Mouse (Mus musculus) heart, adult 2 months (tissue): ENCODE results near the gene Litaf. TPM values are rescaled to one million over a fixed set of nuclear protein-coding genes. Genes with fewer than 3 reads are reported as not detected.

Experiments
- DNase-seq, 2 experiments: peaks; one replicate each; pipeline ENCODE4 v3.0.0; 2021
- H3K27ac ChIP-seq: fragments of 200-600 bp; 2 replicates; pipeline ENCODE4 v1.8.1; 2022
- H3K27me3 ChIP-seq: fragments of 200-500 bp; 2 replicates; pipeline ENCODE4 v1.6.1; 2012; ENCODE audit warnings: mild to moderate bottlenecking, low read length, inconsistent platforms, mixed read lengths; ENCODE audit not compliant: control insufficient read depth, insufficient read depth
- H3K36me3 ChIP-seq: fragments of 200-500 bp; 2 replicates; pipeline ENCODE4 v1.6.1; 2012; ENCODE audit warnings: low read length, inconsistent platforms; ENCODE audit not compliant: control insufficient read depth, insufficient read depth
- H3K4me1 ChIP-seq: fragments of 200-500 bp; 2 replicates; pipeline ENCODE4 v1.6.1; 2011; ENCODE audit warnings: low read length; ENCODE audit not compliant: control insufficient read depth, insufficient read depth
- H3K4me3 ChIP-seq: fragments of 200-600 bp; 2 replicates; pipeline ENCODE4 v1.8.1; 2022
- H3K79me2 ChIP-seq: fragments of 200-500 bp; replicated peaks from 2 replicates; pipeline ENCODE4 v1.6.1; 2012; ENCODE audit warnings: mild to moderate bottlenecking, inconsistent platforms, low read length, moderate library complexity, mixed read lengths; ENCODE audit not compliant: control insufficient read depth, insufficient read depth
- H3K9ac ChIP-seq: fragments of 200-500 bp; 2 replicates; pipeline ENCODE4 v1.6.1; 2012; ENCODE audit warnings: low read depth, mild to moderate bottlenecking, control low read depth, inconsistent platforms, low read length, mixed read lengths
- CTCF ChIP-seq: fragments of 200-600 bp; IDR thresholded peaks from 2 replicates; pipeline ENCODE4 v1.8.1; 2022; ENCODE audit warnings: antibody characterized with exemption, mild to moderate bottlenecking, moderate library complexity
- EP300 ChIP-seq: fragments of 200-500 bp; IDR thresholded peaks from 2 replicates; pipeline ENCODE4 v1.6.1; 2011; ENCODE audit warnings: low read depth, low read length, control low read depth; ENCODE audit not compliant: insufficient read depth
- POLR2A ChIP-seq: fragments of 200-500 bp; IDR thresholded peaks from 2 replicates; pipeline ENCODE4 v1.6.1; 2011; ENCODE audit warnings: mild to moderate bottlenecking, low read depth, low read length, control low read depth; ENCODE audit not compliant: insufficient read depth
- WGBS: fragments of 180-500 bp; shearing (Covaris S2); methylation state at CpG from one replicate; pipeline ENCODE4 v1.1.7; 2018; 5-methylcytosine and 5-hydroxymethylcytosine counted together
- intact Hi-C: fragments of 180-260 bp; cut with DNase I; formaldehyde crosslinking; loops from one replicate; pipeline ENCODE4 v1.15.1; 2025
- polyA plus RNA-seq: library from polyadenylated mRNA; depleted of rRNA; stranded (reverse); fragments of >200 nt; gene quantifications from 2 replicates; pipeline ENCODE4 v1.2.3, GENCODE M21; 2012
- total RNA-seq, 2 experiments: library from RNA; stranded (reverse); gene quantifications; 2 replicates each; pipeline ENCODE4 v1.2.3; 2021

Litaf gene
- total and polyA plus RNA-seq, 3 experiments, result 19.6 to 47.3 (median 25.0) TPM

GRCm38 (mm10) chr16:10979064-10979803, 86.7 kb downstream of the Litaf start:
- intact Hi-C loops, result no loop called here
- Histone ChIP-seq H3K4me1 (peaks cover 40% of the 10 kb centered on the region), H3K4me3 (no peak overlapping the region), H3K9ac (no peak overlapping the region), H3K36me3 (no peaks in the 10 kb centered on the region; the same call in 1 of the 2 replicates), H3K79me2 (peaks cover 2% of the 10 kb centered on the region), H3K27ac (peak overlapping the region; percentile 4), H3K27me3 (no peaks in the 10 kb centered on the region)
- TF ChIP-seq EP300 (no peak), CTCF (no peak), POLR2A (no peak)
- DNase-seq, result no peak
- 39% methylated on average over 11 of the region's 11 CpGs for WGBS

- TF ChIP-seq CTCF (no peak), EP300 (no peak), POLR2A (no peak)
- WGBS, result 90% methylated on average over 9 of the region's 9 CpGs
- Histone ChIP-seq H3K27me3 (no peaks in the 10 kb centered on the region), H3K36me3 (no peaks in the 10 kb centered on the region), H3K4me1 (peaks cover 39% of the 10 kb centered on the region), H3K4me3 (no peak overlapping the region), H3K79me2 (peaks cover 2% of the 10 kb centered on the region; the same call in 1 of the 2 replicates), H3K27ac (no peak overlapping the region), H3K9ac (no peak overlapping the region)
- intact Hi-C loops, result no loop called here
- no peak for DNase-seq
These were observed 88.1 kb downstream of the Litaf start for GRCm38 (mm10) chr16:10977877-10978276.

- H3K4me1 ChIP-seq, result peaks cover 36% of the 10 kb centered on the region
These were observed 89.7 kb downstream of the Litaf start for GRCm38 (mm10) chr16:10976202-10976631.

GRCm38 (mm10) chr16:10974939-10975338, 91.0 kb downstream of the Litaf start:
- TF ChIP-seq EP300 (no peak), CTCF (no peak), POLR2A (no peak)
- Histone ChIP-seq H3K27ac (no peak overlapping the region), H3K9ac (no peak overlapping the region), H3K4me1 (peaks cover 32% of the 10 kb centered on the region), H3K27me3 (no peaks in the 10 kb centered on the region), H3K36me3 (no peaks in the 10 kb centered on the region), H3K79me2 (peaks cover 2% of the 10 kb centered on the region; the same call in 1 of the 2 replicates), H3K4me3 (no peak overlapping the region)
- 68% methylated on average over 5 of the region's 5 CpGs for WGBS
- no peak for DNase-seq
- intact Hi-C loops, result loop anchor here (5.0 kb wide), 1 partner anchor 57 kb away; no protein-coding TSS in a partner anchor

More at GRCm38 (mm10) chr16:10976202-10976631, 89.7 kb downstream of the Litaf start:
- TF ChIP-seq CTCF (no peak), EP300 (0 out of 2 replicates have a peak, but pooled peaks have one; percentile 12)
- H3K27ac ChIP-seq, result peak overlapping the region; percentile 33
- 27% methylated on average over 11 of the region's 11 CpGs for WGBS
- no peak overlapping the region for H3K9ac ChIP-seq
- H3K36me3 ChIP-seq, result no peaks in the 10 kb centered on the region
- no peaks in the 10 kb centered on the region for H3K27me3 ChIP-seq
- no peak overlapping the region for H3K4me3 ChIP-seq
- intact Hi-C loops, result no loop called here
- peaks cover 2% of the 10 kb centered on the region; the same call in 1 of the 2 replicates for H3K79me2 ChIP-seq
- peak in 1 of 2 experiments; percentile 65 for DNase-seq

- Histone ChIP-seq H3K36me3 (no peaks in the 10 kb centered on the region), H3K9ac (no peak overlapping the region), H3K27me3 (no peaks in the 10 kb centered on the region), H3K4me1 (peaks cover 28% of the 10 kb centered on the region), H3K4me3 (no peak overlapping the region), H3K27ac (no peak overlapping the region), H3K79me2 (peaks cover 4% of the 10 kb centered on the region; the same call in 1 of the 2 replicates)
- WGBS, result 45% methylated on average over 3 of the region's 3 CpGs
- DNase-seq, result peak; percentile 70 to 71
- intact Hi-C loops, result loop anchor here (5.0 kb wide), 1 partner anchor 58 kb away; no protein-coding TSS in a partner anchor
- TF ChIP-seq EP300, result no peak
These were observed 91.9 kb downstream of the Litaf start for GRCm38 (mm10) chr16:10974037-10974446.

GRCm38 (mm10) chr16:10972259-10972658, 93.7 kb downstream of the Litaf start:
- H3K36me3 ChIP-seq, result no peaks in the 10 kb centered on the region
- WGBS, result 69% methylated on average over 6 of the region's 6 CpGs
- TF ChIP-seq CTCF (no peak), POLR2A (no peak), EP300 (no peak)
- no peak overlapping the region for H3K9ac ChIP-seq
- intact Hi-C loops, result loop anchor here (5.0 kb wide), 1 partner anchor 60 kb away; no protein-coding TSS in a partner anchor
- H3K27me3 ChIP-seq, result no peaks in the 10 kb centered on the region
- peaks cover 4% of the 10 kb centered on the region; the same call in 1 of the 2 replicates for H3K79me2 ChIP-seq
- DNase-seq, result no peak
- H3K4me3 ChIP-seq, result no peak overlapping the region
- H3K27ac ChIP-seq, result no peak overlapping the region
- peaks cover 17% of the 10 kb centered on the region for H3K4me1 ChIP-seq
